Mouse (Mus musculus): ENCODE results near the gene Dgkb. TPM values are rescaled to one million over a fixed set of nuclear protein-coding genes. Genes with fewer than 3 reads are reported as not detected.

Gene Dgkb
- polyA plus RNA-seq, 1 experiment from 2014 or later, result 0.77 TPM

DNA sequence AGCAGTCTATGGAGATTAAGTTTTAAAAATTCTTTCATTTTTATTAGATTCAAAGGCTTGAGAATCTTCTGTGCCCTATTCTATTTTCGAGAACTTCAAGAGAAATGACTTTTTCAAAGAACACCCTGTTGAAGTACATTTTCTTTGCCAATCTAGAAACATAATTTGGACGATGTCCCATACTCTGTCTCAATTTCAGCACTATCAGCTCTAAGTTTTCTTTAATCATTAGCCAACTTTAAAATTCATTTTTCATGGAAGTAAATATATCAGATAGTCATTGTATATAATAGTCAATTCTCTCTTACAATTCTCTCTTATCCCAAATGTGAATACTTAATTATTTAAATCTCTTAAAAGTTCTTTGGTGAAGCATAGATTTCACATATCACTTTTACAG is 570.1 kb downstream of the Dgkb start:
- WGBS, result 87% methylated on average over 2 of the region's 2 CpGs
- DNase-seq (ENCODE audit: low spot score), result no peak
- H3K9ac ChIP-seq (replicated peaks; ENCODE audit: low read length), result no peak overlapping the region

DNA sequence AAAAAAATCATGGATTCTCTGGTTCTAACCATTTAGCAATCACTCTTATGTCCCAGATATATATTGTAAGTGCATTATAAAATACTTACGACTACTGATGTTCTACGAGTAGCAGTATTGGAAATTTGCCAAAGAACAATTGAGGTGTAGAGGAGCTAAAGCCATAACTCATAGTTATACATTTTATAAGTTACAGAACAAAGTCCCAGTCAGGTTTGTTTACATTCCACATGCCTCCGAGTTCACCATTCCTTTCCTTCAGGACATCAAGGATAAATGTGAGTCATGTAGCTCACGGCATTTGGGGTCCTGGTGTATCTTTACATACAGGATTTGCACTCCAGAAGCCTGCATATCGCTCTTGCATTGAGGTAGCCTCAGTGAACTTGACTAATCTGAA is 570.7 kb downstream of the Dgkb start:
- 85% methylated on average over 5 of the region's 5 CpGs for WGBS

More for the DNA sequence above, 570.1 kb downstream of the Dgkb start:
- no peaks in the 10 kb centered on the region for H3K36me3 ChIP-seq (replicated peaks; ENCODE audit: control insufficient read depth, insufficient read depth, low read depth, low read length)
- no peaks in the 10 kb centered on the region for H3K27me3 ChIP-seq (ENCODE audit: control insufficient read depth, insufficient read depth, low read length)
- H3K9me3 ChIP-seq (replicated peaks; ENCODE audit: control insufficient read depth, low read length), result no peaks in the 10 kb centered on the region
- no peak overlapping the region for H3K4me3 ChIP-seq (ENCODE audit: low read depth, low read length)
- H3K27ac ChIP-seq (replicated peaks; ENCODE audit: low read depth, low read length), result no peak overlapping the region
- no peaks in the 10 kb centered on the region for H3K4me1 ChIP-seq (ENCODE audit: control insufficient read depth, insufficient read depth, low read length)
- ATAC-seq (replicated peaks; ENCODE audit: insufficient number of reproducible peaks, low FRiP score, low TSS enrichment, low read depth), result no peak
- no peak overlapping the region for H3K4me2 ChIP-seq (ENCODE audit: low read depth, low read length)

DNA sequence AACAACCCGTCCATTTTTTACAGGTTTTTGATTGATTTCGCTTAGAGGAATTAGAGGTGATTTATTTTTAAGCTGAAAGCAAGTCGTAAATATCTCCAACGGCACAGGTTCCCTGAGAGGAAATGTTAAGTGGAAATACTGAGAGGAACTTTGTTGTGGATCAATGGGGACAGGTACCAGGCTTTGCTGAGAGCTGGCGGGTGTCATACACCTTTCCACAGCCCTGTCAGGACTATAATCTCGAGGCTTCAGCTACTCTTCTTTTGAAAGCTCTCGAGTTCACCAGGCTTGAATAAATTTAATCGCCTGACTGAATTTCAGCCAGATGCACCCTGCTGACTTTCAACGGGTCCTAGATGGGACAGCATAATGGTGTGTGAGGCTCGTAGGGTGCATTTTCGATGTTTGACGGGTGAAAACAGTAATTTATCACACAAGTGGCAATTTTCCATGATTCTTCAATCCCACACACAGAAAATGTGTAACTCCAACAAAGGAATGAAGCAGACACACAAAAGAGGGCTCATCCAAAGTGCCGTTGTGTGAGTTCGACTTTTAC is 580.3 kb downstream of the Dgkb start:
- Histone ChIP-seq H3K4me1 (ENCODE audit: control insufficient read depth, insufficient read depth, low read length) (no peaks in the 10 kb centered on the region), H3K9me3 (replicated peaks; ENCODE audit: control insufficient read depth, low read length) (no peaks in the 10 kb centered on the region), H3K27ac (replicated peaks; ENCODE audit: low read depth, low read length) (no peak overlapping the region), H3K9ac (replicated peaks; ENCODE audit: low read length) (no peak overlapping the region), H3K27me3 (ENCODE audit: control insufficient read depth, insufficient read depth, low read length) (no peaks in the 10 kb centered on the region), H3K4me3 (ENCODE audit: low read depth, low read length) (no peak overlapping the region), H3K4me2 (ENCODE audit: low read depth, low read length) (no peak overlapping the region), H3K36me3 (replicated peaks; ENCODE audit: control insufficient read depth, insufficient read depth, low read depth, low read length) (no peaks in the 10 kb centered on the region)
- no peak for DNase-seq (ENCODE audit: low spot score)
- 74% methylated on average over 14 of the region's 14 CpGs for WGBS
- ATAC-seq (replicated peaks; ENCODE audit: insufficient number of reproducible peaks, low FRiP score, low TSS enrichment, low read depth), result no peak

More for the DNA sequence above, 570.7 kb downstream of the Dgkb start:
- H3K27me3 ChIP-seq (ENCODE audit: control insufficient read depth, insufficient read depth, low read length), result no peaks in the 10 kb centered on the region
- H3K4me2 ChIP-seq (ENCODE audit: low read depth, low read length), result no peak overlapping the region
- DNase-seq (ENCODE audit: low spot score) (no peak), ATAC-seq (replicated peaks; ENCODE audit: insufficient number of reproducible peaks, low FRiP score, low TSS enrichment, low read depth) (no peak)
- H3K27ac ChIP-seq (replicated peaks; ENCODE audit: low read depth, low read length), result no peak overlapping the region
- H3K9ac ChIP-seq (replicated peaks; ENCODE audit: low read length), result no peak overlapping the region
- H3K36me3 ChIP-seq (replicated peaks; ENCODE audit: control insufficient read depth, insufficient read depth, low read depth, low read length), result no peaks in the 10 kb centered on the region
- H3K4me1 ChIP-seq (ENCODE audit: control insufficient read depth, insufficient read depth, low read length), result no peaks in the 10 kb centered on the region
- H3K9me3 ChIP-seq (replicated peaks; ENCODE audit: control insufficient read depth, low read length), result no peaks in the 10 kb centered on the region
- no peak overlapping the region for H3K4me3 ChIP-seq (ENCODE audit: low read depth, low read length)

DNA sequence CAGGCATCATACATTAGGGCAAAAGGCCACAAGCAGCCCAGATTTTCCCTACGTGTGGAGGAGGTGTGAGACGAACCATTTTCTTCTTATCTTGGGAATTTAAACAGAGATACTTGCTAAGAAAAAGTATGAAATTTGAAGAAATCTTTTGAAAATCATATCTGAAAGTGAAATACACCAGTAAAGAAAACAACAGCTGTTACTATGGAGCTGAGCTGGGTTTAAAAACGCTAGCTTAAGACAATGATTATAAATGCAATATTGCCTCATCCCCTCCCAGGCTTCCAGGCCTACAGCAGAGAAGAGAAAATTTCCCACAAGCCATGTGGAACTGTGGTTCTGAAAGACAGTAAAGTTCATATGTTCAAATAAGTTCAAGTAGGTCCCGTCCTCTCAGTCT is 582.6 kb downstream of the Dgkb start:
- no peak overlapping the region for H3K4me3 ChIP-seq (ENCODE audit: low read depth, low read length)
- no peak overlapping the region for H3K27ac ChIP-seq (replicated peaks; ENCODE audit: low read depth, low read length)
- no peaks in the 10 kb centered on the region for H3K4me1 ChIP-seq (ENCODE audit: control insufficient read depth, insufficient read depth, low read length)
- no peaks in the 10 kb centered on the region for H3K27me3 ChIP-seq (ENCODE audit: control insufficient read depth, insufficient read depth, low read length)
- H3K9ac ChIP-seq (replicated peaks; ENCODE audit: low read length), result no peak overlapping the region
- DNase-seq (ENCODE audit: low spot score) (no peak), ATAC-seq (replicated peaks; ENCODE audit: insufficient number of reproducible peaks, low FRiP score, low TSS enrichment, low read depth) (no peak)
- no peaks in the 10 kb centered on the region for H3K9me3 ChIP-seq (replicated peaks; ENCODE audit: control insufficient read depth, low read length)
- H3K36me3 ChIP-seq (replicated peaks; ENCODE audit: control insufficient read depth, insufficient read depth, low read depth, low read length), result no peaks in the 10 kb centered on the region
- no peak overlapping the region for H3K4me2 ChIP-seq (ENCODE audit: low read depth, low read length)
- WGBS, result 78% methylated on average over 4 of the region's 4 CpGs

DNA sequence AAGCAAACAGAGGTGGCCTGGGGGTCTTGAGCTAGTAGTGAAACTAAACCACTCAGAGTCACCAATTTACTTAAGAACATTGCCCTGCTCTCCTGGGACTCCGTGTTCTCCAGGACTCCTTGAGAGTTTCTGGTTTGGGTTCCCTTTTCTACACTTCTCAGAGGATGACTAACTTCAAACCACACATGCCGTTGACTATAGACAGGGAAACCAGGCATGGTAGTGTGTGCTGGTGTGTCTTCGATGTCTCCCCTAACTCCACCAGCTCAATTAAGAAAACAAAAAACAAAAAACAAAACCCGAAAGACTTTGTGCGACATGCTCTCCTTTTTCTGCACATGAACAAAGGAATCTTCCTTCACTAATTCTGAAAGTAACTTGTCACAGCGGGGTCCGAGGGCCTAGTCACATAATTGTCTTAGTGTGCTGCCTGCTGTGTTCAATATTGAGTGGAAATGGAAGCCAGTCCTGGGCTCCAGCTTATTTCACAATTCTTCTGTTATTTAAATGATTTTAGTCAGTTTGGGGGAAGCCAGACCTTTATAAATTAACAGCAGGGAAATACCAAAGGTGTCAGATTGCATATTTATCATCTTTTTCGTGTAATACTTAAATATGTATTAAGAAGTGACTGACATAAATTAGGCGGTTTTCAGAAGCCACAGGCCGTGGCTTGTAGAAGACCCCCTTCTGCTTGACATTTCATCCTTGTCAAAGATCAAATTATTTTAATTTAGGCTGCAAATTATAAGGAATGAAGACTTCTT is 618.0 kb downstream of the Dgkb start:
- Histone ChIP-seq H3K9ac (replicated peaks; ENCODE audit: low read length) (no peak overlapping the region), H3K9me3 (replicated peaks; ENCODE audit: control insufficient read depth, low read length) (no peaks in the 10 kb centered on the region), H3K4me2 (ENCODE audit: low read depth, low read length) (no peak overlapping the region), H3K27ac (replicated peaks; ENCODE audit: low read depth, low read length) (no peak overlapping the region), H3K36me3 (replicated peaks; ENCODE audit: control insufficient read depth, insufficient read depth, low read depth, low read length) (no peaks in the 10 kb centered on the region), H3K4me1 (ENCODE audit: control insufficient read depth, insufficient read depth, low read length) (no peaks in the 10 kb centered on the region), H3K4me3 (ENCODE audit: low read depth, low read length) (no peak overlapping the region), H3K27me3 (ENCODE audit: control insufficient read depth, insufficient read depth, low read length) (no peaks in the 10 kb centered on the region)
- WGBS, result 41% methylated on average over 10 of the region's 10 CpGs
- DNase-seq (ENCODE audit: low spot score) (no peak), ATAC-seq (replicated peaks; ENCODE audit: insufficient number of reproducible peaks, low FRiP score, low TSS enrichment, low read depth) (no peak)

DNA sequence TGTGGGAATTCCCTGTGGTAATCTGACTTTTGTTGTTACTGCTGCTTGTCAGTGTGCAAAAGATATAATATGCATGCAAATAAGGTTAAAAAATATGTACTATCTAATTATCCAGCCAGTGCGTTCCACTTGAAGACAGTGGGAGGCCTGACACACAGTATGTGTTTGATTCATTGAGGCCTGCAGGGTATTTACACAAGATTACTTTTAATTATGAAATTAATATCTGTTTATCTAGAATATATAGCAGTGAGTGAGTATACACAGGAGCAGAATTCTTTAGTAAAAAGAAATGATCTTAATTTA is 618.6 kb downstream of the Dgkb start:
- no peaks in the 10 kb centered on the region for H3K36me3 ChIP-seq (replicated peaks; ENCODE audit: control insufficient read depth, insufficient read depth, low read depth, low read length)
- no peak overlapping the region for H3K4me2 ChIP-seq (ENCODE audit: low read depth, low read length)
- no peak overlapping the region for H3K9ac ChIP-seq (replicated peaks; ENCODE audit: low read length)
- no peak overlapping the region for H3K27ac ChIP-seq (replicated peaks; ENCODE audit: low read depth, low read length)
- no peak for ATAC-seq (replicated peaks; ENCODE audit: insufficient number of reproducible peaks, low FRiP score, low TSS enrichment, low read depth)
- H3K4me3 ChIP-seq (ENCODE audit: low read depth, low read length), result no peak overlapping the region
- H3K9me3 ChIP-seq (replicated peaks; ENCODE audit: control insufficient read depth, low read length), result no peaks in the 10 kb centered on the region
- WGBS, result 42% methylated on average over 1 of the region's 1 CpGs
- no peaks in the 10 kb centered on the region for H3K4me1 ChIP-seq (ENCODE audit: control insufficient read depth, insufficient read depth, low read length)
- no peaks in the 10 kb centered on the region for H3K27me3 ChIP-seq (ENCODE audit: control insufficient read depth, insufficient read depth, low read length)
- DNase-seq (ENCODE audit: low spot score), result no peak

DNA sequence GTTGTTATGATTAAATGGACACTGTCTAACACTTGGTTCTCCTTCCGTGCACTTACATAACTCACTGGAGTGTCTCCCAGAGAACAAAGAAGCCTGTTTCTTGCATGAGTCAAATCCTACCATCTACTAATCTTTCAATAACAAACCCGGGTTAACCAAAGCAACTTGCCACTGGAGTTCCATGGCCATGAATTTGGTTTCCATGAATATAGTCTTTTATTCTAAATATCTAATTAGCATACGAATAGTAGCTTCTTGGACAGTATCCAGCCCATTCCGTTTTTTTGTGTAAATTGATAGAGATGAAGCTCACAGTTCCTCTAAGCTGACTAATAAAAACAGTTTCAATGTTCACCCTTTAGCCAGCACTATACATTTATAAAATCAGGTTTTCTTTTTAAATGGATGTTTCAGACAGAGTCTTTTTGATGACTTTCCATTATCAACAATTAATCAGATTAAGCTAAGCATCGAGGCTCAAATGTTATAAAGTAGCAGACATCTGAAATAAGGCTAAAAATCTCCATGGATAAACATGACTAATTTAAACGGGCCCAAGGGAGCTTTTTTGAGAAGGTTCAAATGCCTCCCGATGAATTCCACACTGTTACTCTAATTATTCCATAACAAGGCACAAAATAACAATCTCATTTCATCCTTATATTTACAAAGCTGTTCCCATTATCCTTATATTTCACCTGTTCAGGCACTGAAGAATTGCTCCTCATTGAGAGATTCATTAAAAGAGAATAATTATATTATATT is 633.0 kb downstream of the Dgkb start:
- Histone ChIP-seq H3K9me3 (replicated peaks; ENCODE audit: control insufficient read depth, low read length) (no peaks in the 10 kb centered on the region), H3K36me3 (replicated peaks; ENCODE audit: control insufficient read depth, insufficient read depth, low read depth, low read length) (no peaks in the 10 kb centered on the region), H3K9ac (replicated peaks; ENCODE audit: low read length) (no peak overlapping the region), H3K27me3 (ENCODE audit: control insufficient read depth, insufficient read depth, low read length) (no peaks in the 10 kb centered on the region), H3K27ac (replicated peaks; ENCODE audit: low read depth, low read length) (no peak overlapping the region), H3K4me1 (ENCODE audit: control insufficient read depth, insufficient read depth, low read length) (no peaks in the 10 kb centered on the region), H3K4me2 (ENCODE audit: low read depth, low read length) (no peak overlapping the region), H3K4me3 (ENCODE audit: low read depth, low read length) (no peak overlapping the region)
- no peak for ATAC-seq (replicated peaks; ENCODE audit: insufficient number of reproducible peaks, low FRiP score, low TSS enrichment, low read depth)
- no peak for DNase-seq (ENCODE audit: low spot score)
- WGBS, result 63% methylated on average over 7 of the region's 7 CpGs

DNA sequence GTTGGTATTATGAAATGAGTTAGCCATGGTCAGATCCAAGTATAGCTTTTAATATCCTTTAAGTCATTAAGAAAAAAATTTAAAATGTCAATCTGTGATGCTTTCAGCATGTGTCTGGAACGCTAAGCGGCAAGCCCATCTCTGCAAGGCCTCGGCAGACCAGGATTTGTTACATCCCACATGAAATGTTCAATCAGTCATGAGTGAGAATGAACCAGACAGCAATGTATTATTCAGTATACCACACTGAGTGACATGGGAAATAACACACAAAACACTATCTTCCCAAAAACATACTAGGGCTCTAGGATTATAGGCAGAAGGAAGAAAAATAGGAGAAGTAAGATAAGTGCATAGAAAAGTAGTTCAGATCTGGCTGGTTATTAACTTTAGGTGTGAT is 634.2 kb downstream of the Dgkb start:
- no peaks in the 10 kb centered on the region for H3K4me1 ChIP-seq (ENCODE audit: control insufficient read depth, insufficient read depth, low read length)
- H3K36me3 ChIP-seq (replicated peaks; ENCODE audit: control insufficient read depth, insufficient read depth, low read depth, low read length), result no peaks in the 10 kb centered on the region
- no peak overlapping the region for H3K4me3 ChIP-seq (ENCODE audit: low read depth, low read length)
- no peak overlapping the region for H3K9ac ChIP-seq (replicated peaks; ENCODE audit: low read length)
- no peaks in the 10 kb centered on the region for H3K9me3 ChIP-seq (replicated peaks; ENCODE audit: control insufficient read depth, low read length)
- no peak overlapping the region for H3K27ac ChIP-seq (replicated peaks; ENCODE audit: low read depth, low read length)
- H3K27me3 ChIP-seq (ENCODE audit: control insufficient read depth, insufficient read depth, low read length), result no peaks in the 10 kb centered on the region
- no peak overlapping the region for H3K4me2 ChIP-seq (ENCODE audit: low read depth, low read length)
- WGBS, result 60% methylated on average over 3 of the region's 3 CpGs
- DNase-seq (ENCODE audit: low spot score) (no peak), ATAC-seq (replicated peaks; ENCODE audit: insufficient number of reproducible peaks, low FRiP score, low TSS enrichment, low read depth) (no peak)
